In the genomic region with DNA sequence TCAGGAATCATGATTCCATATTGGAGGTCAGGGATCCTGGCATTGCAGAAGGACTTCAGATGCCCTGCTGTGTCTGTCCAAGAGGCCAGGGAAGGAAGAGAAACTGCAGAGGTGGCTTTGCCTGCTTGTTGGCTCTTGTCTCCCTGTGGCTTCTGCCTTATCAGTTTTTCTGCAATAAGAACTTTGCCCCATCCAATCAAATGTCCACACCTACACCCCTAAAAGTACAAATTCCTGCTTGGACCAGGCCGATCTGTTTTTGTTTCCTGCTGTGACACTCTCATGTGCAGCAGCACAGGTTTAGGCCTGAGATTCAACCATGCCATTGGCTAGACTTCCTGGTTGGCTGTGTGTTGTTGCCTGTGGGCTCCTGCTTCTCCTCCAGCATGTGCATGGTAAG, we compare ENCODE assay signal across 19 mouse cellular contexts. TPM values are rescaled to one million over a fixed set of nuclear protein-coding genes. Genes with fewer than 3 reads are reported as not detected.
"Had no signal": no experiment of that assay in that cellular context is flagged by ENCODE, and none has a peak within 500 bp of the region (broad histone marks: within the 10 kb centered on the region; RNA-seq: fewer than 3 reads in every experiment).

A gene (plus strand): TSS at position 251 of the 400 bp plus-strand sequence.

- H3K27me3 ChIP-seq: lung, embryonic 15.5 days; midbrain, embryonic 12.5 days had no signal

- H3K4me3 ChIP-seq: limb, embryonic 10.5 days; lung, embryonic 15.5 days; megakaryocyte, embryonic 14.5 days; midbrain, embryonic 12.5 days had no signal

- H3K9ac ChIP-seq: lung, embryonic 15.5 days; midbrain, embryonic 12.5 days had no signal

- H3K27ac ChIP-seq: limb, embryonic 10.5 days; lung, embryonic 15.5 days; macrophage; midbrain, embryonic 12.5 days had no signal

- H3K36me3 ChIP-seq: limb, embryonic 10.5 days; lung, embryonic 15.5 days; midbrain, embryonic 12.5 days had no signal

- DNase-seq: kidney, adult 11 months; kidney, postnatal 10 days; kidney, postnatal 4 days; lung, postnatal 14 days; right cerebral cortex, postnatal 14 days; thymus, adult 18-20 months; thymus, postnatal 25 days had no signal

- H3K4me1 ChIP-seq: limb, embryonic 10.5 days; lung, embryonic 15.5 days; midbrain, embryonic 12.5 days had no signal

- H3K9me3 ChIP-seq: limb, embryonic 10.5 days; lung, embryonic 15.5 days; midbrain, embryonic 12.5 days had no signal

- ATAC-seq: midbrain, embryonic 16.5 days had no signal

- H3K4me2 ChIP-seq: lung, embryonic 15.5 days; midbrain, embryonic 12.5 days had no signal

RNA-seq across cellular contexts. Expression of the gene that starts here (rescaled TPM):
- total RNA-seq: layer of hippocampus, adult 8-10 months; layer of hippocampus, postnatal 14 days; left cerebral cortex, adult 18-20 months; left cerebral cortex, postnatal 14 days had no signal
- polyA plus RNA-seq: kidney, embryonic 14.5 days; limb, embryonic 10.5 days; lung, embryonic 15.5 days; macrophage; midbrain, embryonic 12.5 days; midbrain, embryonic 16.5 days; neural tube, embryonic 14.5 days had no signal
